Mouse (Mus musculus) erythroblast, embryonic 14.5 days (primary cell): ENCODE measurements at regions not wholly inside any gene's neighbourhood (a gene's known extent, or its start where the extent isn't known, plus 50 kb on each side); places are given as distances from the start of the nearest gene placed in this dataset.

Source experiments
- GATA1 ChIP-seq: IDR thresholded peaks from 2 replicates; pipeline ENCODE4 v1.6.1; 2012; ENCODE audit warnings: low read length, inconsistent platforms, mixed read lengths
- TAL1 ChIP-seq: IDR thresholded peaks from 3 replicates; pipeline ENCODE4 v1.6.1; 2012; ENCODE audit warnings: low read length, inconsistent platforms, mixed read lengths

- TF ChIP-seq GATA1 (no peak), TAL1 (no peak)
Measured at GRCm38 (mm10) chr1:34732156-34732555, 110.7 kb downstream of the Fam168b start.
